Mouse (Mus musculus) limb, embryonic 14.5 days (tissue): Measurements from ENCODE around the gene Efhc1. TPM values are rescaled to one million over a fixed set of nuclear protein-coding genes. Genes with fewer than 3 reads are reported as not detected.

ENCODE experiments used
- ATAC-seq: fragments of 200-750 bp; cut with Nextera tagmentation; 2 replicates; pipeline ENCODE4 v1.8.0; 2017; ENCODE audit warnings: low read depth, moderate number of reproducible peaks, moderate TSS enrichment; ENCODE audit not compliant: low FRiP score
- DNase-seq: peaks from one replicate; pipeline ENCODE4 v3.0.0-alpha.2; 2015; ENCODE audit warnings: low spot score
- H3K27ac ChIP-seq: fragments of 300-500 bp; sonication (generic); replicated peaks from 2 replicates; pipeline ENCODE4 v1.5.1; 2014; ENCODE audit warnings: low read depth, mild to moderate bottlenecking, low read length, moderate library complexity, mixed read lengths
- H3K27me3 ChIP-seq: fragments of 300-500 bp; sonication (generic); 2 replicates; pipeline ENCODE4 v1.6.1; 2014; ENCODE audit warnings: low read length, mixed read lengths; ENCODE audit not compliant: control insufficient read depth, insufficient read depth
- H3K36me3 ChIP-seq: fragments of 300-500 bp; sonication (generic); 2 replicates; pipeline ENCODE4 v1.6.1; 2014; ENCODE audit warnings: mild to moderate bottlenecking, low read length, moderate library complexity, mixed read lengths; ENCODE audit not compliant: control insufficient read depth, insufficient read depth
- H3K4me1 ChIP-seq: fragments of 300-500 bp; sonication (generic); 2 replicates; pipeline ENCODE4 v1.6.1; 2014; ENCODE audit warnings: antibody characterized with exemption, low read length, mixed read lengths; ENCODE audit not compliant: control insufficient read depth, insufficient read depth
- H3K4me2 ChIP-seq: fragments of 300-500 bp; sonication (generic); replicated peaks from 2 replicates; pipeline ENCODE4 v1.6.1; 2014; ENCODE audit warnings: low read depth, mild to moderate bottlenecking, low read length, moderate library complexity; ENCODE audit not compliant: severe bottlenecking
- H3K4me3 ChIP-seq: fragments of 300-500 bp; sonication (generic); replicated peaks from 2 replicates; pipeline ENCODE4 v1.5.1; 2014; ENCODE audit warnings: low read length
- H3K9ac ChIP-seq: fragments of 300-500 bp; sonication (generic); 2 replicates; pipeline ENCODE4 v1.6.1; 2014; ENCODE audit warnings: mild to moderate bottlenecking, low read depth, low read length, moderate library complexity; ENCODE audit not compliant: severe bottlenecking
- H3K9me3 ChIP-seq: fragments of 300-500 bp; sonication (generic); 2 replicates; pipeline ENCODE4 v1.6.1; 2016; ENCODE audit warnings: low read length; ENCODE audit not compliant: control insufficient read depth
- POLR2A ChIP-seq: fragments of 200-500 bp; IDR thresholded peaks from 2 replicates; pipeline ENCODE4 v1.8.0; 2012; ENCODE audit warnings: inconsistent platforms, mild to moderate bottlenecking, moderate library complexity, borderline replicate concordance; ENCODE audit not compliant: insufficient read depth, insufficient read length; ENCODE audit errors: extremely low read depth
- WGBS: fragments of 180-500 bp; shearing (Covaris S2); extraction: QIAGEN DNeasy Blood & Tissue Kit; methylation state at CpG from one replicate; pipeline ENCODE4 v1.1.7; 2014; 5-methylcytosine and 5-hydroxymethylcytosine counted together
- polyA plus RNA-seq, 2 experiments: library from polyadenylated mRNA; depleted of rRNA in 1 of 2; stranded (reverse) in 1 of 2; unstranded in 1 of 2; fragments of >200 nt; fragmentation: Nextera tagmentation in 1 of 2; extraction: Ambion mirVana in 1 of 2; gene quantifications; 2 replicates each; pipeline versions ENCODE4 v1.2.1 to v1.2.3; 2012 to 2014

The Efhc1 gene
- polyA plus RNA-seq, 2 experiments: 2.7 to 3.1 TPM

- H3K9ac ChIP-seq: no peak overlapping the region
- no peaks in the 10 kb centered on the region for H3K9me3 ChIP-seq
- no peak for TF ChIP-seq POLR2A
- H3K4me3 ChIP-seq: no peak overlapping the region
- 90% methylated on average over 5 of the region's 5 CpGs for WGBS
- no peaks in the 10 kb centered on the region for H3K27me3 ChIP-seq
- no peak overlapping the region for H3K27ac ChIP-seq
- no peak overlapping the region for H3K4me2 ChIP-seq
- no peaks in the 10 kb centered on the region for H3K4me1 ChIP-seq
- ATAC-seq (no peak), DNase-seq (no peak)
- peaks cover 68% of the 10 kb centered on the region for H3K36me3 ChIP-seq
Measured at GRCm38 (mm10) chr1:21006775-21007174, 55.3 kb downstream of the Efhc1 start.

- H3K27ac ChIP-seq: no peak overlapping the region
Measured at GRCm38 (mm10) chr1:21007941-21008701, 56.7 kb downstream of the Efhc1 start.

GRCm38 (mm10) chr1:21008891-21009290, 57.5 kb downstream of the Efhc1 start:
- whole genome bisulfite sequencing: 72% methylated on average over 4 of the region's 4 CpGs
- Histone ChIP-seq H3K36me3 (peaks cover 64% of the 10 kb centered on the region), H3K4me1 (no peaks in the 10 kb centered on the region), H3K9me3 (no peaks in the 10 kb centered on the region), H3K4me3 (no peak overlapping the region), H3K9ac (no peak overlapping the region), H3K27ac (no peak overlapping the region), H3K27me3 (no peaks in the 10 kb centered on the region), H3K4me2 (no peak overlapping the region)
- TF ChIP-seq POLR2A: no peak
- peak; percentile 11 for DNase-seq
- no peak for ATAC-seq

More at GRCm38 (mm10) chr1:21007941-21008701, 56.7 kb downstream of the Efhc1 start:
- TF ChIP-seq POLR2A: no peak
- 55% methylated on average over 7 of the region's 7 CpGs for WGBS
- Histone ChIP-seq H3K9ac (no peak overlapping the region), H3K9me3 (no peaks in the 10 kb centered on the region), H3K4me3 (no peak overlapping the region), H3K4me2 (no peak overlapping the region), H3K36me3 (peaks cover 69% of the 10 kb centered on the region), H3K27me3 (no peaks in the 10 kb centered on the region), H3K4me1 (no peaks in the 10 kb centered on the region)
- no peak for DNase-seq
- no peak for ATAC-seq

- no peaks in the 10 kb centered on the region for H3K4me1 ChIP-seq
- 74% methylated on average over 6 of the region's 6 CpGs for WGBS
- no peak overlapping the region for H3K27ac ChIP-seq
- TF ChIP-seq POLR2A: no peak
- no peak overlapping the region for H3K4me3 ChIP-seq
- H3K9me3 ChIP-seq: no peaks in the 10 kb centered on the region
- H3K4me2 ChIP-seq: no peak overlapping the region
- no peaks in the 10 kb centered on the region for H3K27me3 ChIP-seq
- H3K36me3 ChIP-seq: peaks cover 50% of the 10 kb centered on the region
- ATAC-seq (no peak), DNase-seq (no peak)
- H3K9ac ChIP-seq: no peak overlapping the region
Measured at GRCm38 (mm10) chr1:21010282-21010800, 58.9 kb downstream of the Efhc1 start.

- ATAC-seq: peak; percentile 44; the same call in 1 of the 2 replicates
Measured at GRCm38 (mm10) chr1:21014463-21014862, 63.0 kb downstream of the Efhc1 start.

More at GRCm38 (mm10) chr1:21014463-21014862, 63.0 kb downstream of the Efhc1 start:
- no peak overlapping the region for H3K4me2 ChIP-seq
- H3K9ac ChIP-seq: no peak overlapping the region
- peaks cover 35% of the 10 kb centered on the region for H3K36me3 ChIP-seq
- H3K27me3 ChIP-seq: no peaks in the 10 kb centered on the region
- no peak for TF ChIP-seq POLR2A
- H3K4me1 ChIP-seq: no peaks in the 10 kb centered on the region
- peak; percentile 43 for DNase-seq
- no peaks in the 10 kb centered on the region for H3K9me3 ChIP-seq
- no peak overlapping the region for H3K27ac ChIP-seq
- H3K4me3 ChIP-seq: no peak overlapping the region
- 46% methylated on average over 8 of the region's 8 CpGs for WGBS
